Mouse (Mus musculus) spleen, adult 2 months (tissue): ENCODE results near the gene Fam166a.

Experiments used
- CTCF ChIP-seq: fragments of 200-500 bp; IDR thresholded peaks from 2 replicates; pipeline ENCODE4 v1.5.1; 2011; ENCODE audit warnings: mild to moderate bottlenecking, inconsistent platforms; ENCODE audit not compliant: insufficient read depth, insufficient read length, insufficient replicate concordance; ENCODE audit errors: extremely low read depth
- POLR2A ChIP-seq: fragments of 200-500 bp; IDR thresholded peaks from 2 replicates; pipeline ENCODE4 v1.6.1; 2011; ENCODE audit warnings: low read depth, low read length, inconsistent platforms

GRCm38 (mm10) chr2:25237522-25237921 is 19.0 kb downstream of the Fam166a start:
- no peak for TF ChIP-seq CTCF
- TF ChIP-seq POLR2A = no peak
